Mouse (Mus musculus): ENCODE data around the gene Gm17026. TPM values are rescaled to one million over a fixed set of nuclear protein-coding genes. Genes with fewer than 3 reads are reported as not detected.
"Not testable (repeated sequence)": the region's sequence is repeated elsewhere in the genome, so short reads cannot be mapped to it uniquely, and the experiment has no call there.

The Gm17026 gene
- total RNA-seq (2021), result not detected
- long read RNA-seq, experiment 1, result 0 reads
- long read RNA-seq, experiment 2, result 0 reads

- DNase-seq; intact Hi-C loops (cut with DNase I; ENCODE audit: low total_unique reads): not testable (repeated sequence)
Observed at GRCm38 (mm10) chr14:42259948-42260347, at the start of gene Gm17026. TSS of gene Gm17026 (minus strand) at chr14:42260048.

GRCm38 (mm10) chr14:42297258-42297657 is 37.4 kb upstream of the Gm17026 start, which contains the start of gene Gm9611:
TSS of gene Gm9611 (minus strand) at chr14:42297358.
- intact Hi-C loops (cut with DNase I; ENCODE audit: low total_unique reads); DNase-seq: not testable (repeated sequence)

- DNase-seq; intact Hi-C loops (cut with DNase I; ENCODE audit: low total_unique reads): not testable (repeated sequence)
Observed at GRCm38 (mm10) chr14:42216766-42217537, 42.9 kb downstream of the Gm17026 start.

Small RNAs within 50 kb of the gene (microRNA-seq; reads per million reads assigned to microRNA genes)
- gene Gm25208, result 0 reads per million in 2 experiments
- 0 reads per million in 2 experiments for gene Gm25892

Other genes starting within 250 kb of the Gm17026 start
- gene Gm7951, start 142.7 kb downstream of the Gm17026 start, total RNA-seq (2021), result not detected
- gene Gm17027, start 97.4 kb downstream of the Gm17026 start, total RNA-seq (2021), result not detected
- gene Gm3573, start 69.3 kb downstream of the Gm17026 start, total RNA-seq (2021), result not detected
- not detected for gene Gm9611, start 37.3 kb upstream of the Gm17026 start, total RNA-seq (2021)
- gene Gm7995, start 50.2 kb upstream of the Gm17026 start, total RNA-seq (2021), result not detected
- gene Gm8005, start 179.6 kb upstream of the Gm17026 start, total RNA-seq (2021), result not detected
- not detected for gene Gm8011, start 203.8 kb upstream of the Gm17026 start, total RNA-seq (2021)
- not detected for gene Gm8020, start 242.3 kb upstream of the Gm17026 start, total RNA-seq (2021)